8 mouse cellular contexts compared by ENCODE assay signal in the genomic region with DNA sequence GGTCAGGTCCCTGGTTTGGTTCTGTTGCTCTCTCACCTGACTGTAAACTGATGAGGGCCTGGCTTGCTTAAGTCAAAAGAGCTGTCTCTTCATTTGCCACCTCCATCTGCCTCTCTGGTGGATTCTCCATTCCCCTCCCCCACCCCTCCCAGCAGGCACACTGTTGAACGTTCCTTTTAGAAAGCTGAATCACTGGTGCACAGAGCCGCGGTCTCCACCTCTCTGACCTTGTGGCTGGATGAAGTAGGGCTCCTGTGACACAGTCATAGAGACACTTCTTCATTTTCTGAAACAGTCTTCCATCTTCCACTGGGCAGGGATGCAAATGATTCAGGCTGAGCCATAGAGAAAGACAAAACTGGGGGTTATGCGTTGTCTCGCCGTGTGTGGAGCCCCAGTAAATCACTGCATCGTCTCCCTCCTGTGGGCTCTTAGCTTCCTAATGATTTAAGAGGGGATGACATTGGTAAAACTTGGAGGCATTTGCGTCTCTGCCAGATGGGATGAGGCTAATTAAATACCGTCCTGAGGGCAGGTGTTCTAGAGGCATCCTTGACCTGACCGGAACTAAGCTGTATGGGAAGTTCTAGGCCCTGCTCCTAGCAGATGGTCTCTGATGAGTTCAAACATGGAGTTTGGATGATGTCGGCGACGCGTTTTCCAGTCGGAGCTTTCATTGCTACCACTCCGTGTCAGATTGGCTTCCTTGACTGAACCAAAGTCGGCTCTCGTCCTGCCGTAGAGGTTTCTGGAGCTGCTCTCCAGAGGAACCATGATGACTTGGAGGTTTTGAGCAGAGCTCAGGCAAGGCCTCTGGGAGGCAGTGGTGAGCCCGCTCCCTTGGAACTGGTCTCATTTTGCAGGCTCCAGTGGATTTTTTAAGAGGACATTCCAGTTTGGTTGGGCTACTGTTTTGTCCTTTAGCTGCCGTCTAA. TPM values are rescaled to one million over a fixed set of nuclear protein-coding genes. Genes with fewer than 3 reads are reported as not detected.
DNase-seq lines count a peak whose midpoint lies in the region; ATAC-seq and TF ChIP-seq lines count a peak whose summit lies in the region.

No protein-coding gene starts in this region.

- intact Hi-C loops in left cerebral cortex, postnatal 25 days (cut with DNase I) = loop anchor here (5.0 to 10.0 kb wide), 2 partner anchors 290 to 413 kb away; no protein-coding TSS in a partner anchor

- H3K4me2 ChIP-seq in heart, embryonic 16.5 days (ENCODE audit: low read depth, low read length) = peak overlapping the region; percentile 91; the same call in 1 of the 2 replicates

- 0 out of 2 replicates have a peak, but pooled peaks have one; percentile 17 for TF ChIP-seq POLR2A in cortical plate, adult 2 months (IDR thresholded peaks at IDR 0.05; ENCODE audit: extremely low read depth, insufficient read depth, low read length)

- no peak overlapping the region for H3K9ac ChIP-seq in heart, embryonic 16.5 days (ENCODE audit: low read length)

- WGBS in heart, embryonic 16.5 days = 81% methylated on average over 21 of the region's 21 CpGs

- 0 out of 2 replicates have a peak, but pooled peaks cover 2% of the 10 kb centered on the region for H3K36me3 ChIP-seq in heart, embryonic 16.5 days (ENCODE audit: control insufficient read depth, insufficient read depth)

- peaks cover 17% of the 10 kb centered on the region for H3K27me3 ChIP-seq in heart, embryonic 16.5 days (ENCODE audit: control insufficient read depth, insufficient read depth, low read length)

- TF ChIP-seq CTCF in cortical plate, adult 2 months (IDR thresholded peaks at IDR 0.05; ENCODE audit: extremely low read depth, insufficient read depth, low read length) = peak; percentile 43

- H3K4me1 ChIP-seq in heart, embryonic 16.5 days (ENCODE audit: control insufficient read depth, insufficient read depth, low read length) = peaks cover 28% of the 10 kb centered on the region
- no peaks in the 10 kb centered on the region; the same call in 1 of the 2 replicates for H3K4me1 ChIP-seq in cortical plate, adult 2 months (ENCODE audit: control insufficient read depth, insufficient read depth, low read length)

- DNase-seq in heart, adult 11 months = no peak
- DNase-seq in Muller cell, postnatal 12 days (ENCODE audit: inconsistent ontology term) = peak; percentile 83
- peak; percentile 56 to 60 for DNase-seq in left cerebral cortex, postnatal 25 days (ENCODE audit: low spot score in 2 of 2)
- peak; percentile 58 for DNase-seq in telencephalon, adult 2 months (ENCODE audit: low read depth, low spot score)
- DNase-seq in urinary bladder, postnatal 4 days (ENCODE audit: low spot score in 2 of 2) = no peak

- ATAC-seq in heart, embryonic 16.5 days (replicated peaks; ENCODE audit: extremely low read depth, insufficient read depth, low FRiP score) = no peak
- no peak for ATAC-seq in megakaryocyte progenitor cell, adult 5-6 weeks (replicated peaks; ENCODE audit: poor library complexity)

- no peak overlapping the region for H3K4me3 ChIP-seq in heart, embryonic 16.5 days (ENCODE audit: low read length)
- peak overlapping the region; percentile 87 for H3K4me3 ChIP-seq in cortical plate, adult 2 months (ENCODE audit: insufficient read depth, low read length)

- no peak overlapping the region for H3K27ac ChIP-seq in heart, embryonic 16.5 days (ENCODE audit: low read length)
- H3K27ac ChIP-seq in cortical plate, adult 2 months (ENCODE audit: insufficient read depth, low read length) = no peak overlapping the region

- H3K9me3 ChIP-seq in heart, embryonic 16.5 days (replicated peaks; ENCODE audit: control insufficient read depth, low read length) = no peaks in the 10 kb centered on the region

RNA-seq across cellular contexts. Expression of gene Uchl1, which starts 1.8 kb away (rescaled TPM):
- polyA plus RNA-seq in heart, embryonic 16.5 days (2015; fragmentation: Nextera tagmentation; extraction: Ambion mirVana) = 76.8 and 84.3 TPM in 2 replicates
- 1,141 and 1,161 TPM in 2 replicates for polyA plus RNA-seq in cortical plate, adult 2 months (2012; rRNA removed)
- 100 to 1,000 TPM; 903 to 958 TPM for total RNA-seq in left cerebral cortex, postnatal 25 days (2021)
- 0.96 TPM in 1 of 2 replicates, not detected in the other for total RNA-seq in megakaryocyte progenitor cell, adult 5-6 weeks (2015)
- total RNA-seq in megakaryocyte progenitor cell, adult 5-6 weeks (2017) = 0.27 TPM in 1 of 2 replicates, not detected in the other

RNA-seq across cellular contexts. Expression of gene Apbb2, which starts 59.1 kb away (rescaled TPM):
- 33.7 and 34.0 TPM in 2 replicates for polyA plus RNA-seq in heart, embryonic 16.5 days (2015; fragmentation: Nextera tagmentation; extraction: Ambion mirVana)
- polyA plus RNA-seq in cortical plate, adult 2 months (2012; rRNA removed) = 24.7 and 28.8 TPM in 2 replicates
- total RNA-seq in left cerebral cortex, postnatal 25 days (2021) = 10 to 100 TPM; 60.5 to 66.8 TPM
- total RNA-seq in megakaryocyte progenitor cell, adult 5-6 weeks (2015) = 2.2 and 3.3 TPM in 2 replicates
- total RNA-seq in megakaryocyte progenitor cell, adult 5-6 weeks (2017) = 0.29 and 1.2 TPM in 2 replicates

Comparison
In these comparisons a context has a peak if more than half of its experiments do, and no peak if none do; other contexts are left out.
1. DNase-seq: peak in Muller cell, postnatal 12 days (single experiment), left cerebral cortex, postnatal 25 days (2 of 2) and telencephalon, adult 2 months (single experiment); none in heart, adult 11 months (single experiment) and urinary bladder, postnatal 4 days (0 of 2).
2. RNA of gene Uchl1, which starts 1.8 kb away (total RNA-seq): 903 to 958 TPM in left cerebral cortex, postnatal 25 days; 0.27 to 0.96 TPM in megakaryocyte progenitor cell, adult 5-6 weeks; every median in the first group is over 100 times any median in the second.
3. RNA of gene Apbb2, which starts 59.1 kb away (total RNA-seq): 60.5 to 66.8 TPM in left cerebral cortex, postnatal 25 days; 0.29 to 3.3 TPM in megakaryocyte progenitor cell, adult 5-6 weeks; every median in the first group is over 10 times any median in the second.